Mouse (Mus musculus): ENCODE results near the gene Scyl1. TPM values are rescaled to one million over a fixed set of nuclear protein-coding genes. Genes with fewer than 3 reads are reported as not detected.
A peak's percentile ranks its signal among the peaks of the same experiment; 100 is the strongest.

Scyl1 gene
- polyA plus RNA-seq, 1 experiment: 123 TPM

DNA sequence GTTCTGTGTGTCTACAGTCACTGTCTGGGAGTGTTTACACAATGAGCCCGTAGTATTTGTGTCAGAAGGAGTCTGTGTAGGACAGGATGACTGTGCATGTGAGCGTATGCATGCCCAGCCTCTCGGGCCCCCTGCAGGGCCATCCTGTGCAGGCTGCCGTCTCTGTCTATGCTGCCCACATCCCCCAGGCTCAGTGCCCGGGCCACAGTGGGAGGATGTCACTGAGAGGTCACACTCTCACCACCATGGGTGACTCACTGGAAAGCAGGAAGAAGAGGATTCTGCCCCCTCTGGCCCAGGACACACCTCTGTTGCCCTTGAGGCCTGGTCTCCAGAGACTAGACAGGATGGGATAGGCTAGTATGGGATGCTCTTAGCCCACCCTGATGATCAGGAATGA, 27.6 kb downstream of the Scyl1 start:
- DNase-seq (ENCODE audit: low spot score): no peak

DNA sequence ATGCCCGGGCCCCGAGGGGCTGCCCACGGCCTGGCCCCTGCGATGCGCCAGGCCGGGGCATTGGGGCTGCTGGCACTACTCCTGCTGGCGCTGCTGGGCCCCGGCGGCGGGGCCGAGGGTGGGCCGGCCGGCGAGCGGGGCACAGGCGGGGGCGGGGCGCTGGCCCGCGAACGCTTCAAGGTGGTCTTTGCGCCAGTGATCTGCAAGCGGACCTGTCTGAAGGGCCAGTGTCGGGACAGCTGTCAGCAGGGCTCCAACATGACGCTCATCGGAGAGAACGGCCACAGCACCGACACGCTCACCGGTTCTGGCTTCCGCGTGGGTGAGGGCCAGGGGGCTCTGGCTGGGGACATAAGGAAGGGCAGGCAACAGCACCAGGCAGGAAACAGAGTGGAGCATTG, 29.0 kb downstream of the Scyl1 start:
- DNase-seq (ENCODE audit: low spot score): no peak

DNA sequence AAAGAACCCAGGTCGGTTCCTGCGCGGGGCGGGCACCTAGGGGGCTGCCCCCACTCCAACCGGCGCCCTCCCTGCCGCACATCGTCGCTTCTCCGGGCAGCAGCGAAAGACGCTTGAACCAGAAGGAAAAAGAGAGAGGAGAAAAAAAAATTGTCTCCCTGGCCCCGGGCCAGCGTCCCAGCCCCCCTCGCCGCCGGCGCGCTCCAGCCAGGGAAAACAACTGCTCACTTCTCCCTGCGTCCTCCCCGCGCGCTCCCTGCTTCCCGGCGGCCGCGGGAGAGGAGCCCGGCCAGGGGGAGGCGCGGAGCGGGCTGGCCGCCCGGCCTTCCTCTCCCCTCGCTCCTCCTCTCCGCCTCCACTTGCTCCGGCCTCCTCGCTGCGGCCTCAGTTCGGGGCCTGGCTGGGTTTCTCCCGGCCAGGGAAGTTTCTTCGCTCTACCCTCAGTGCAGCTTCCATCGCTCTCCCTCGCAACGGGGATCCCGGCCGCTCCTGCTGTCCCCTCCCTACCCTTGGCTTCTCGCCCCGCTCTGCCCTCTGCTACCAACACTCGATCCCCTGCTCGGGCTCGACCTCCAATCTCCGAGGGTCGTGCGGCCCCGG, 29.5 kb downstream of the Scyl1 start:
- peak; percentile 76 for DNase-seq (ENCODE audit: low spot score)

DNA sequence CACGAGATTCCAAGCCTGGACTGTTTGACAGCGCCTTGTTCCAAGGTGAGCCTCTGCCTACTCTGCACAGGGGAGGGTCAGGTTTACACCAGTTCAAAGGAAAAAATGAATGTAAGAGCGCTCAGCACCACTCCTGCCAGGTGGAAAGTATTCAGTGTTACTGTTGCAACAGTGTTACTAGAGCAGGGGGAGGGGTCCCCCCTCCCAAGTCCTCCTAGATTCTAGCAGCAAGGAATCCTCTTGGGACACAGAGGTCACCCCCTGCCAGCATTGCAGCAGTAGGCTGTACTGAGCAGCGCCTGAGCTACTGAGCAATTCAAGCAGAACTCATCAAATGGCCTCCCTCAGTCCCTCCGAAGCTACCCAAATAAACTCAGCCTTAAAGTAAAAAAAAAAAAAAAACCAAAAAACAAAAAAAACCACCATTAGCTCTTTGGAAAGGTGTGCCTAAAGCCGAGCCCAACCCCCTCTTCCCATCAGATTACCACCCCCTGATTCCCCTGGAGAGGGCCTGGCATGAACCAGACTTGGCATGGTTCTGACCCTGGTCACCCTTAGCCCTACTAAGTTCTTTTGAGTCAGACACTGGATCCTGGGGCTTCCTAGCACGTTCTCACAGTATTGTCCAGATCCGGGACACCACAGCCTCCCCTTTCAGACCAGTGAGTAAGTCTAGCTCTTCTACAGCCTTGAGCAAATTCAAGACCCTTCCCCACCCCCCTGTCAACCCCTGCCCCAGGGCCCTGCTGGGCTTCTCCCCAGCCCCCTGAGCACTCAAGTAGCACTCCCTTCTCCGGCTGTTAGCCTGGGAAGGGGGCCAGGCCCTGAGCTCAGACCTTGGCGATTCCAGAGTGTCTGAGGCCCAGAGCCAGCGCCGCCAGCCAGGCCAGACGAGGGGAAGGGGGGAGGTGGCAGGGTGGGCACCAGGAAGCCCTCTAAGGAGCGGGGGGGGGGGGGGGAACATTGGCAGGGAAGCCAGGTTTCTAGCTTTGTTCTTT, 30.6 kb downstream of the Scyl1 start, which contains the start of gene Ltbp3:
TSS of gene Ltbp3 (plus strand) at position 585 of the 998 bp plus-strand sequence.
- DNase-seq (ENCODE audit: low spot score): no peak

DNA sequence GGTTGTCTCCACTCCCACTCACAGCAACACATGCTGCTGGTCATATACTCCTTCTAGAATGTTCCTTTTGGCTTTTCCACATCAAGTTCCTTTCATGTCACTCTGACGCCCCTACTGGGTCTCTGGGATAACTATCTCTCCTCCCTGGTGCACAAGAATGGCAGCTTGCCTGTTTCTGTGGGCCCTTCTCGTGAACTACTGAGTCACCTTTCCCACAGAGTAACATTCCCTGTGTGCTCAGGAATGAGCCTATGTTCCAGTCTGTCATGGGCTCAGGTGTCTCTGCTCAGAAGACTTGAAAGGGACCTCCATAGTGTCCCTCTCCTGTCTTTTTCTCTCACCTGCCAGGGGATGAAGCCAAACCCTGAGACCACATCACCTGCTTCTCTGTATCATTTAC, 31.8 kb downstream of the Scyl1 start:
- DNase-seq (ENCODE audit: low spot score): no peak

DNA sequence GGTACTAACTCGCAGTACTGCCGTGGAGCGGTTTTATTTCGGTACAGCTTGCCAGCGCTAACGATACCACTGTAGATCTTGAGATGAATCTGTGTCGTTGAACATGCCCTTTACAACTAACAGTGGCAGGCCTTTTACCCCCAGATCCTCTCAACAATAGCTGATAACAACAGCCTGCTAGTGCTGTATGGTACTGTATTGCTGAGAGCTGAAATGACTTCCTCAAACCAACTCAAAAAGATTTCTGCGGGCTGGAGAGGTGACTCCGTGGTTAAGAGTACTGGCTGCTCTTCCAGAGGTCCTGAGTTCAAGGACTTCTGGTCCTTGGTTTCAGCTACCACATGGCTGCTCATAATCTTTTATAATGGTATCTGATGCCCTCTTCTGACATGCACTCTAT, 36.9 kb downstream of the Scyl1 start:
- no peak for DNase-seq (ENCODE audit: low spot score)

DNA sequence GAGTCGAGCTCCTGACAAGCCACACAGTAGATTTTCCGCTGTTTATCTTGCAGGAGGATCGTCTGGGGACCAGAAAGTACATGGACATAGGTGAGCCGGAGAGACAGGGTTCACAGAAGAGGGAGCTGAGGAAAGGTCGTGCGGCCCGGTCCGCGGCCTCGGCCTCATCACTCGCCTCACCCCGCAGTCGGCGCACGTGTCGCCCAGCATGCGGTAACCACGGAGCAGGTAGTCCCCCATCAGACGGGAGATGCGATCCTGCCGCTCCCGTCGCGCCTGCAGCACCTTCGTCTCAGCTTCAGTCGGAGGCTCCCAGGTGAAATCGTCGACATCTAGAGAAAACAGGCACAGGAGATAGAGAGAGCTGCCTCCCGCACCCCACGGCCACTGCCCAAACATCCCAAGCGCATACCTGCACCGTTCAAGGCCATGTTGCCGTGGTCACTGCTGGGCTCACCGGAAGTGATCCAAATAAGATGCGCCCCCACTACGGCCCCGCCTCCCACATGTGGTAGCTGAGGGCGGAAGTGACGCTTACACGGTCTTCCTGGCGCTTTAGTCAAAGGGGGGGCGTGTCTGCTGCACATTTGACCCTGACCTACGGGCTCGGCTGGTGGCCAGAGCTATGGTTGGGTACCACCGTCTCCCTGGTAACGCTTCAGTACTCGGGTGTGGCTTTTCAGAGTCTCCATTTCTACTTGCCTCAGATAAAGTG, 39.8 kb downstream of the Scyl1 start:
- peak; percentile 78 for DNase-seq (ENCODE audit: low spot score)

DNA sequence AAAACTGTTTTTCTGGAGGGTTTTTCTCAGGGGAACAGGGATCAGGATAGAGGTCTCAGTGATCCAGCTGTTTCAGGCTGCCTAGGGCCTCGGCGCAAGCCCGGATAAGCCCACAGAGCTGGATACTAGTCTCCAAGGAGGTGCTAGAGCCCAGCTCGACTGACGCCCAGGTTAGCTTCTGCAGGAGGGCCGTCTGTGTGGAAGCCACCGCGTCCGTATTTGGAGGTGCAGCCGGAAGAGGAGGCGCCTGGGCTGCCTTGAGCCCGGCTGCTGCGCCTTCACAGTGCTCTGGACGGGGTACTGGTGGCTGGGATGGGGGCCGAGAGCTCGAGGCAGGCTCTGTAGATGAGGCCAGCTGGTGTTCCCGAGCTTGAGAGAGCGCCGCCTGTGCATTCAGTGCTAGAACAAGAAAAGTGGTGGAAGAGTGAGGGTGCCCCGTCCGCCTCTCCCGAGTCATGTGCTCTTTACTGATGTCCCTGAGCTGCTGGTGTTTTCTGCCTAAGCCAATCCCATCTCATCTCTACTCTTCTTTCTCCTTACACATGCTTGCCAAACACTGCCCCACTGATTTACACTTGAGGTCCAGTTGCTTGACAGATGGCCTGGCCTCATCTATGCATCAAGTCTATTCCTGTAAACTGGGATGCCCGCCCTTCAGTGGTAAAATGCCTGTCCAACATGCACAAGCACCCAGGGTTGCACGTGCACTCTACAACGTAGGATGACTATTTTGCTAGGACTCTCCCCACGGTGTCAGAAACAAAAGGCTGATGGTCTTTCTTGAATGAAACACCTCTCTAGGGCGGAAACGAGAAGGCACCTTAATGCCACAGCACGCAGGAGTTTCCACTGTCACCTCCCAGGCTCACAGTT, 40.7 kb downstream of the Scyl1 start:
- no peak for DNase-seq (ENCODE audit: low spot score)

DNA sequence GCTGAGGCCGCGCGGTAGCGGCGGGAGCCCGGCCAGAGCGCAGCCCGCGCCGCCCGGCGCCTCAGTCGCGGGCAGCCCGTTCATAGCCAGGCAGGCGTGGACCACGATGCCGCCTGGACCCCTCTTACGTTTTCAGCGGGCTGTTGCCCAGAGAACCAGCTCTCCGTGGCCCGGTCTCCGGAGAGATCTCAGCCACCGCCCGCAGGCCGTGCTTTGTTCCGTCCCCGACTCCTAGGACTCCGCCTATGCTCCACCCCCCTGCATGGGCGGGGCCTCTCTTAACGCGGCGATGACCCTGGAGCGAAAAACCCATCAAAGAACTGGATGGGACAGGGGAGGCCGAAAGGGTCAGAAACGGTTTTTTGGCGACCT, 41.8 kb downstream of the Scyl1 start, which contains the start of gene Fam89b:
TSS of gene Fam89b (minus strand) at position 210 of the 372 bp plus-strand sequence.
- DNase-seq (ENCODE audit: low spot score): peak; percentile 74

DNA sequence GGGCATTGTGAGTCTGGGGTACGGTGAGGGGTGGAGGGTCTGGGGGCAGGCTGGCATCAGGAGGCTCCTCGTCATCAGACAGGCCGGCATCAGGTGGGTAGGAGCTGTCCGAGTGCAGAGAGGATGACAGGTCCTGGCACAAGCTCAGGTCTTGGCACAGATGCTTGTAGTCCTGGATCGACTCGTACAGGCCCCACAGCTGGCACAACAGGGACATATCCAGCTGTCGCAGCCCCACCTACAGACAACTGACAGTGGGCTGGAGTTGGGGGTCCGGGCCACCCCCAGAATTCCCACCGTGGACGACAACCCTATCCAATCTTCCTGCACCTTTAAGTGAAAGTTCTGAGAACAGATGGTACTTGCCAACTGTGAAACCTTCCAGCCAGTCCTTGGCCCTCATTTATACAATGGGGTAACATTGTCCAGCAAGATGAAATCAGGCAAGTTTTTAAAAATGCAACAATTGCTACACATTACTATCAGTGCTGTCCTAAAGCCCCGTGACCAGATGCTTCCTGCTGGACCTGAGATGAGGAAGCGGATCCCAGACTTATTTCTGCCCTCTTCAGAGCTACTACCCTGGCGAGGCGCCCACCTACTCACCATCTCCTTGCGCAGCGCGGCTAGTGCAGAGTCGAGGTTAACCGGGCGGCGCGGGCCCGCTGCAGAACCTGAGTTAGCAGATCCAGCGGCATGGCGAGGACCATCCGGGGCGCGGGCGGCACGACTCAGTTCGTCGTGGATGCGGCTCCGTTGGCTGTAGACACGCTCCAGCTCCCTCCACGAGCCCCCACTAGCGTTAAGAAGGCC, 42.4 kb downstream of the Scyl1 start:
- DNase-seq (ENCODE audit: low spot score): no peak

DNA sequence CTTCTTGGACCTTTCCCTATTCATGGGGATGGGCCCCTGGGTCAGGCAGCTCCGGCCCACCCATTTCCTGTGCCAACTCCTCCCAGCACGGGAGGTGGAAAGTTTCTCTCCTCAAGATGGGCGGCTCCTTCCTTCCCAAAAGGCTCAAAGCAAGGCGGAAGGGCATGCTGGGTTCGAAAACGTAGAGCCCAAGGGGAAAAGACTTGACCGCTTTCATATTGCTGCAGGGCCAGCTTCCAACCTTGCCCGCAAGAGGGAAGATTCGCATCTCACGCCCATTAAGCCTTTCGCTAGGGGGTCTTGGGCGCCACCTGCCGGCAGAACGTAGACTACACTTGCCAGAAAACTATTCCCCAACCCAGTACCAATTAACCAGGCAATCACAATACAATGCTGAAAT, 43.5 kb downstream of the Scyl1 start:
- peak; percentile 78 for DNase-seq (ENCODE audit: low spot score)

DNA sequence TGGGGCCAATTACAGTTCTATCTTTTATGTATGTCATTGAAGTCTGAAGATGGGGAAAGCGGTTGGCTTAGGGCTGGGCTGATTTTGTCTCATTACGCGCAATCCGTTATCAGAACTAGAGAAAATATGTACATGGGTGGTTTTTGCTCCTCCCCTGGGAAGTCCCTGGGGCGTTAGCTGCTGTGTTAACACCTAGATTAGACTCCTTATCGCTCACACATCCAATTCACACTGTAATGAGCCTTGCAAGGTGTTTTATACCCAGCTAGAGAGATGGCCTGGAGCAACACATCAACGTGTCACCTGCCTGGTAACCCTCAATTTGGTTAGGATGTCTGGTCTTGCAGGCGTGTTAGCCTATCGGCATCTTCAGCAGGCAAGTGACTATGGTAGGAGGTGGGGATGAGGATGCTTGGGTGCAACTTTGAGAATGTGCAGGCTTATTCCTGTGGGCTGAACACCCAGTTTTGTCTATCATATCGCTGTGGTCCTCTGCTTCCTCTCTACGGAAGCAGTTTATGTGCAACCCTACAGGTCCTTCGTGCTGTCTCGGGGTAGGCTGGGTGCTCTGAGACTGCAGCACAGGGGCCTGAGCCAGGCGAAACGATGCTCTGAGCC, 44.1 kb downstream of the Scyl1 start:
- no peak for DNase-seq (ENCODE audit: low spot score)

DNA sequence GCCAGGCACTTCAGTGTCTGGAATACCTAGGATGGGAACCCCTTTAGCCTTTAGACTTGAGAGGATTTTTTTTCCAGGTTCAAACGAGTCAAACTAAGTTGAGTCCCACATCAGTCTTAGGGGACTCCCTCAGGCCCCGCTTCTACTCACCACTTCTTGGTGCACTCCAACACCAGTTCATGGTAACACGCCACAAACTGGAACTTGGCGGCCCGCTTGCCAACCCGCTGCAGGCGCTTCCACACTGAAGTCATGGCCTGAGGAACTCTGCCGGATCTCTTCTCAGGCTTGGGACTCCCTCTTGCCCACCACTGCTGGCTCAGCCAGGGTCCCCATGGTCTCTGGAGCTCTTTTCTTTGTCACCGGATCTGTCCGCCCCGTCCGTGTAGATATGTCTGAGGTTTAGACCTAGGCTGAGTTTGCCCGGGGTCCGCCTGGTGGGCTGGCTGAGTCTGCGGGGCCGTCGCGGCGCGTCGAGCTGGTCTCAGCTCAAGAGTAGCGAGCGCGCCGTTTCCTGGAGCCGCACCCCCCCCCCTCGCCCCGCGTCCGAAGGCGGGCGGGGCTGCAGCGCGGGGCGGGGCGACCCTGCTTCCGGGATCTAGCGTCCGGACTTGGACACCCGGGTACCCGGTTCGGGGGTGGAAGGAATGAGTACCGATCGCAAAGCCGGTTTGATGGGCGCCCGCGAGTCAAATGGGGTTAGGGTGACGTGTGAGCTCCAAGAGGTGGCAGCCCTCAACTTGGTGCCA, 45.3 kb downstream of the Scyl1 start, which contains the start of gene Ehbp1l1:
TSS of gene Ehbp1l1 (minus strand) at position 551 of the 749 bp plus-strand sequence.
- DNase-seq (ENCODE audit: low spot score): peak; percentile 69

DNA sequence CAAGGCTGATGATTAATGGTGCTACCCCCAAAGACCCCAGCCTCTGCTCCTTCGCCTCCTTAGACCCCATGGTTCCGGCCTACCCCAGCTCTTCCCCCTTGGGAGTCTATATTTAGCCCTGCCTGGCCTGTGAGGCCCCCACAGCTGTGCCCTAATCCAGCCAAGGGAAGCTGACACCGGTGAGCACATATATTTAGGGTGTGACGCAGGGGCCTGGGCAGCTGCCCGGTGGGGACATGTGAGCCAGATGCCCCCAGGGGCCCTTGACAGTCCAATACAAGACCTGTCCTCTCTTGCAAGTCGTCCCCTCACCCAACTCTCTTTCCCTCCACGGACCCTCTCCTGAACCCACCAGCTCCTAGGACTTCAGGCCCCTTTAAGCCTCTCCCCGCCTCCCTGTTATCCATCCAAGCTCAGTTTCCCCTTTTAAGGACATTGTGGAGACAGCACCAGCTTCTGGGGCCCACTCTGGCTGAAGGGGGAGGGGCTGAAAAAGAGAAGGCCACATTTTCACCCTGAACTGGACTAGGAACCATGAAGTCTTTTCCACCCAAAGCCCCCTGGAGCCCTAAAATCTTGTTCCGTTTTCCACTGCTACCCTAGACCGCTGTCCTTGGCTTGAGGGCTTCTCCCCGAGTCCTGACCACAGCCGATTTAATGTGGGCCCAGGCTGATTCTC, 46.1 kb downstream of the Scyl1 start:
- no peak for DNase-seq (ENCODE audit: low spot score)

DNA sequence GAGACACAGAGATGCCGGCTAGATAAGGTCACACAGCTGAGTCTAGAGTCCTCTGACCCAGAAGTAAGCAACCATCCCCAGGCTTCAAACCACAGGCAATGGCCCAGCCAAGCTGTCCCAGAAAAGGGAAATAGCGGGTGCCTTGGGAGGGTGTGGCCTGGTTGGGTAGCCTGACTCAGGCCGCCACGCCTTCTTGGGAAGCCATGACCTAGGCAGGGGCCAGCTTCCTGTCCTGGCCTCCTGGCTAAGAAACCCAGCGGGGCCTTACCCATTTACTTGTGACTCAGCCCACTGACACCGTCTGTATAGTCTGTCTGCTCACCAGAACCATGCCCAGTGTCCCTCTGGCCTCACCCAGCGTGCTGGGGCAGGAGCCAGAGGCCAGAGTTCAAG, 46.7 kb downstream of the Scyl1 start:
- DNase-seq (ENCODE audit: low spot score): no peak

DNA sequence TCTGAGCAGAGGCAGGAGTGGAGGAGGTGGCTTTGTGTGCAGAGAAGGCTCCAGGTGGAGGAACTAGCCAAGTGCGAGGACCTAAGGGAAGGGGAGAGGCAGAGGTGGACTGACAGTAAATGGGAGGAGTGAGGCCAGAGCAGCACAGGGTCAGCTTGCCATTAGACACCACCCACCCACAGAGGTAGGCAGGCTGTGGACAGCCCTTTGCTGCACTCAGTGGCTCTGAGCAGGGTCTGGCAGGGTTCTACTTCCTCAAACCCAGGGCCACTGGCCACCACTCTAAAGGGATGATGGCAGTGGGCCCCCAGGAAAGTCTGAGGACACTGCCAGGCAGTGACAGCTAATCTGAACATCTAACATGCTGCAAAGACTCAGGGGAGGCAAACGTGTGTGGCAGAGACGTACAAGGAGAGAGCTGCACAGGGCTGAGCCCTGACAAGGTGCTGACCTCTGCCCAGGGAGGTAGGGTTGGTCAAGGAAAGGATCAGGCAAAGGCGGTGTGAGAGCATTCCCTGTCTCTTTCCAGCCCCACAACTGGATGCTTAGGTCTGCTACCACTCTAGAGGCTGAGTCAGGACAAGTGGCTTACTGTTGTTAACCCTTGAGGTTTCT, 47.2 kb downstream of the Scyl1 start:
- no peak for DNase-seq (ENCODE audit: low spot score)

DNA sequence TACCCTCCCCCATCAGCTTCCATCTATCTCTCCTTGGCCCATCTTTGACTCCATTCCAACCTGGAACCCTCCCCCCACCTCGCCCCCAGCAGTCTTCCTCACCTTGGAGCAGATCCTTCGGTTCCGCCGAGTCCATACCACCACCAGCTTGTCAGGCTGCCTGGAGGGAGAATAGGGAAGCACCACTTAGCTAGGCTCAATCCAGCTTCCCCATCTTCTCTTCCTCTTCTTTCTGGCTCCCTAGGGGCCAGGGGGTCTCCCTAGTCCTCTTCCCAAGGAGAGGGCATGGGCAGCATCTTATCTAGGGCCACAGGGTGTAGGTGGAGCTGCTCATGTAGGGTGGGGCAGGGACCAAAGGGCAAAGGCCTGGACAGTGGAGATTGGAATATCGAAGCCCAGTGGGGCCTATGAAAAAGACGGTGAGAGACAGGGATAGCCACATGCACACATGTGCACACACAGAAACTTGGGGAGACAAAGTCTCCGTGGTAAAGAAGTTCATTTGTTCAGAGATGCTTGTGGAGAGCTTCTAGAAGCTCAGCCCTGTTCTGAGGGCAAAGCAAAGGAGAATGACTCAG, 48.3 kb downstream of the Scyl1 start:
- no peak for DNase-seq (ENCODE audit: low spot score)

DNA sequence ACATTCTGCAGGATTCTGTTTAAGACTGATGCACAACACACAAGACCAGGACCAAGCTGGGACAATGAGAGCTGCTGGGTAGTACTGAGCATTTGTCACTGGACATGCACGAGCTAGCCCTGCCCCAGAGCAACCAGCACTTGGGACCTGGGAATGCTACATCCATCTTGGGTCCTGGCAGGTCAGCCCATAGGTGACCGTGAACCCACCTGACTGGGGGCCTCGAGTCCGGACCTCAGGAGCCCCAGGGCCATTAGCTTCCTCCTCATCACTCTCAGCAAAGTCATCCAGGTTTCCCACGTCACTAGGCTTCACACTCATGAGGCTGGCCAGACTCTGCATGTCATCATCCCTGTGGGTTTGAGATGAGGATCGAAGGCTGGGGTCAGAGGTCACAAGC, 50.0 kb downstream of the Scyl1 start:
- DNase-seq (ENCODE audit: low spot score): no peak
